Mouse (Mus musculus): ENCODE data around the gene Lmx1b.

The Lmx1b gene

DNA sequence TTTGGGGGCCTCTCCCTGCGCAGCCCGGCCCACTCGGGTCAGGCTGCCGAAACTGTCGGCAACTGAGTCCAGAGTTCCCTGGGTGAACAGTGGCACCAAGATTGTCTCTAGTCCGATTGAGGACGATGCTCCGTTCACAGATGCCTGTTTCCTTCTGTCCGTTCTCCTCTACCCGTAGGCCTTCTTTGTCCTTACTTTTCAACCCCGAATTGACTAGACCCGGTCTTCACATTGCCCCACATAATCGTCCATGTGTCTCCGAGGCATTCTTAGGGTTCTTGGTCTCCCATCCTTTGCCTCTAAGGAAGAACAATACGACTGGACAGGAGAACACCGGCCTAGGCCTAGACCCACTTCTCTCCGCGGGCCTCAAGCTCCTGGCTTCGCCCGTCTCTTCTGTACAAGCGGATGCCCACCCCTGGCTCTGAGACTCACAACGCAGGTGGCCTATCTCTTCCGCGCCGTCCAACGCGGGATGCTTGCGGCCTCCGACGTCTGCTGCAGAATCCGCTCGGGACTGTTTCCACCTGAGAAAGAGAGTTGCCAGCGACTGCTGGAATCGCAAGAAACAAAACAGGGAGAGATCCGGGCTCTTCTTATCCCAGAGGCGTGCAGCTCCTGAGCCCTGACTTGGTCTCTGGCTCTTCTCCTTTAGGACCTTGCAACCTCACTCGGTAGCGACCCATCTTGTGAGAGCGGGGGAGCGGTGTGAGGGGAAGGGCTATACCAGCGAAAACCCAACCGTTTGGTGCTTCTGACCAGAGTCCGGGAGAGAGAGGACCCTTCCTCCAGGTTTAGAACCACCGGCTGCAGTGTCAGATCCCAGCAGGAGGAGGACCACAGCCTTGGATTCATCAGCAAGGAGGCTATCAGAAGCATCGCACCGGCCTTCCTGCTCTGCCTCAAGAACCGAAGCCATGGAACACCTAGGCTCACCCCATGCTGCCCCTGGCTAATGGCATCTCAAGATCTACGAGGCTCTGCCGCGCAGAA lies 3.7 kb upstream of the Lmx1b start:
- no peak for DNase-seq

DNA sequence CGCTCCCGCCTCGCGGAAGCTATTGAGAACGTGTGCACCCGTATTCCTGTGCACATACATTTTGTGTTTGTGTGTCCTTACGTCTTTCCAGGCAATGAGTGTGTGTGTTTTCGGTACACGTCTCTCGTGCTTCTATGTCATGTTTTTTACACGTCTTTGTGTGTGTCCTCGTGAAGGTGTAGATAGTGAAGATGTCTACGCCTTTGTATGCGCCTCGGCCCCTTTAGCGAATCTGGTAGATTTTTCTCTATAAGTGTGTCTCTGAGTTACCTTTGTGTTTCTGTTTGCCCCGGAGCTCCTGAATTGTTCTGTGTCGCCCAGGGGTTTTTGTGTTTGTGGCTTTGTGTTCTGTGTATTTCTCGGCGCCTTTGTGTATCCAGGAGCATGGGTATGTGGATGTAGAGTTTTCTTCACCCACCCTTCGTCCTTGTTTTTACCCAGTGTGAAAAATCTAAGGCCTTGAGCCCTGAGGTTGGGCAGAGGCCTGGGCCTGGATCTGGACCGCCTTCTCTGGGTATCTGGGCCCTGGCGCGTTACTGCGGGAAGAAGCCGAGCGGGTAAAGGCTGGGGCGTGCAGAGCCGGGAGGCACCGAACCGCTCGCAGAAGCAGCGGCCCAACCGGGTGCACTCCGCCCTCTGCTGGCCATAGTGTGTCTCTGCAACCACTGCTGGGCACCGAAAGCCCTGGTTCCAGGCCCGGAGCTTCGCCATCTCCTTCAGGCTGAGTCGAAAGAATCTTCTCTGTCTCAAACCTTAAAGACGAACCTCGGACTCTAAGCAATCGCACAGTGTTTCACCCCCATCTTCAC lies 2.5 kb upstream of the Lmx1b start:
- peak; percentile 64 for DNase-seq

- DNase-seq, result no peak
These were observed 1.7 kb upstream of the Lmx1b start for GRCm38 (mm10) chr2:33641859-33642571.

- peak; percentile 35 for DNase-seq
These were observed 907 bp upstream of the Lmx1b start for GRCm38 (mm10) chr2:33640978-33641858.

- no peak for DNase-seq
These were observed 775 bp downstream of the Lmx1b start for GRCm38 (mm10) chr2:33639301-33640170.

- no peak for DNase-seq
These were observed 2.1 kb downstream of the Lmx1b start for GRCm38 (mm10) chr2:33638141-33638733.

GRCm38 (mm10) chr2:33637288-33637687 lies 3.0 kb downstream of the Lmx1b start:
- DNase-seq, result no peak

DNA sequence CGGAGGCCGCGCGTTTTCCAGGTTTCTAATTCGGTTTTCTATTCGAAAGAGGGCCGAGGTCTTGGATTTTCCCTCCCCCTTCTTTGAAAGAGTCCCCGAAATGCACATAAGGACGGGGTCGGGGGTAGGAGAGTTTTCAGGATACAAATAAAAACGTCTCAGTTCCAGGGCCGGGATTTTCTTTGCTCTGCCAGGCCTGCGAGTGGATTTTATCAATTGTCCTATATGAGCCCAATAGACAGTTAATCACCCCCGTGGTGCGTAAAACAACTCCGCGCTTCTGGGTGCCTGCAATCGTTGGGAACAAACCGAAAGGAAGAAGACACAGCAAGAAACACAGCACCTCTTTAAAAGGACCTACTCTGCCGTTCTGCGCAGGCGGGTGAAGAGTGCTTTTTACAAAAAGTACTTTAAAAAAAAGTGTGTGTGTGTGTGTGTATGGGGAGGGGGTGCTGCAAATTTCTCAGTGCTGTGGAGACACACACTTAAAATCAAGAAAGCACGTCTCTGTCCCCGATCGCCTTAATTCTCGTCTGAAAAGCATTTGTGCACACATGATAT lies 3.6 kb downstream of the Lmx1b start:
- DNase-seq, result no peak

DNA sequence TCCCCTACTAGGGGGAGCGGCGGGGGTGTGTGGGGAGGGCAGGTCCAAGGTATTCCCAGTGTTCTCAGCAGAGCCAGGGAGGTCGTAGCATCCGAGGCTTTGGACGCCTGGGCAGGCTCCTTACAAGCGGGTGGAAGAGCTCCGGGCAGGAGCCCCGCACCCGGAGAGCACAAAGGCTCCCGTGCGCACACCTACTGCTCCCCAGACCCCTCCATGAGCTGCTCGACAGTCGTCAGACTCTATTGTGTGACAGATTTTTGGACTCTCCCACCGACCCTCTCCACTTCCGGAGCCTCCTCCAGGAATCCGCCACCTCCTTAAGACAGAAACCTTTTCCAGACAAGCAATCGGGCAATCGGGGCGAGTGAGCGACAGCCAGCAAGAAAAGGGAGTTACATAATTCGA lies 4.2 kb downstream of the Lmx1b start:
- DNase-seq, result no peak

DNA sequence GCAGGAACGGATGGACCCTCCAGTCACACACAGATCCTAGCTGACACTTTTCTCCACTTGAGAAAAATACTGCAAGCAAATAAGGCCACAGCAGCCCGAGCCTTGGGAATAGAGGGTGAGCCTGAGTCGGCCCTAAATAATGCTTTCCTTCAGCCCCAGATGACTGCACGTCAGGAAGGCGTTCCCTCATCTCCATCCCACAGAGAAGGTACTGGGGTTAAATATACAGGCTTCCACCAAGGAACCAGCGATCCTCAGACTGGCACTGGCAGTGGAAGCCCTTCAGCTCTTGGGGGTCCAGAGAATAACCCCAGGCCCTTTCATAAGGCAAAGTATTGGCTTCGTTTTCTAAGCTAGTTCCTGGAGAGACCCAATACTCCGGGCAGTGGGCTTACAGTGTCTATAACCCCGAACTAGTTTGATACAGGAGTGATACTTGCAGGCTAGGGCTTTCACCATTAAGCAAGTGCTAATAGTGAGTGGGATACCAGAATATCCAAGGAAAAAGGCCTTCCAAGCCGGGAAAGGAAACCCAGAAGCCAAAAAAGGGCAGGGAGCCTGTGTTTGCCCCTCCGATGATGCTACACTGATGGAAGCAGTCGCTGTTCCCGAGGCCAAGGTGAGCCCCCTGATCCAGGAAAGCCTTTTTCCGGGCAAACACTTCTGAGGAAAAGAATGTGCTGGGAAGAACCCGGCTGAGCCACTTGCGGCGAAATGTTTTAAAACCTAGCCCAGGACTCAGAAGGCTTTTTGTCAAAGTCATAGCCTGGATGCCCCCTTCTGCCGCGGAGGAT lies 4.8 kb downstream of the Lmx1b start:
- no peak for DNase-seq

DNA sequence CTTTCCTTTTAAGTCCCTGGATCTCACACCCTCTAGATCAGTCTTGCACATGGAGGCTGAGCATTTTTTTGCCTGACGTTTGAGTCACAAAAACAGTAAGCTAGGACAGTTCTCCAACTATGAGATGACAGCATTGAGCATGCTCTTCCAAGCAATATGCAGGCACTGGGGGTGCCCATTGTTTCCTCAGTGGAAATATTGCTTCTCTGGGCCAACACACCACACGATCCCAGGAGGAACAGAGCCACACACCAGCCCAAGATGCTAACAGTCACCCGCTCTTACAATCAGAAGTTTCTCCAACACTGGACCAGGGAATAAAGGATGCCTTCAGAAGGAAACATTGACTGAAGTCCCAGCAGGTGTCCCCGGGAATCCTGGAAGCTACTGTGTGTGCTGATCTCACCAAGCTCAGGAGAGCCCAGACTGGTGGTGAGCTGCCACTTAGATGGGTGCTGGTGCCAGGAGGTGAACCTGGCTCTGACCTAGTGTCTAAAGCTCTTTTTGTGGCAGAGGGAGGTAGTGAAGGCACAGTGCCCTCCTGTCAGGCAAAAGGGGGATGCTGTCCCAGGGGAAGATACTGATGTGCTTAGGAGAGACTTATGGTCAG lies 5.7 kb downstream of the Lmx1b start:
- DNase-seq, result no peak

DNA sequence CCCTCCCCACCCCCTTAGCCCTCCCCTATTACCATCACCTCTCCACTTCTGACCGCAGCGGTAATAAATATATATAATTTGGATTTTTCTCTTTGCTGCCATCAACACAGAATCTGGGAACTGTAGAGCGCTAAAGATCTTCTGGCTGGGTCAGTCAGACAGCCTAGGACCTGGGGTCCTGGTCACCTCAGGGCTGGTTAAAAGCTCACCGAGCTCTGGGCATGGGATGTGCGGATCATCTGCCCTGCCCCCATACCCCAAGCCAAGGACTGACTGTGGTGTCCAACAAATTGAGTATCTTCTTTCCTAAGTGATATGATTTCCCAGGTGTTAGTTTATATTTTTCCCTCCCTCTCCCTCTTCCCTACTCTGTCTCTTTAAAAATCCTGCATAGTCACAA lies 6.4 kb downstream of the Lmx1b start:
- DNase-seq, result no peak

GRCm38 (mm10) chr2:33633237-33633636 lies 7.1 kb downstream of the Lmx1b start:
- no peak for DNase-seq

DNA sequence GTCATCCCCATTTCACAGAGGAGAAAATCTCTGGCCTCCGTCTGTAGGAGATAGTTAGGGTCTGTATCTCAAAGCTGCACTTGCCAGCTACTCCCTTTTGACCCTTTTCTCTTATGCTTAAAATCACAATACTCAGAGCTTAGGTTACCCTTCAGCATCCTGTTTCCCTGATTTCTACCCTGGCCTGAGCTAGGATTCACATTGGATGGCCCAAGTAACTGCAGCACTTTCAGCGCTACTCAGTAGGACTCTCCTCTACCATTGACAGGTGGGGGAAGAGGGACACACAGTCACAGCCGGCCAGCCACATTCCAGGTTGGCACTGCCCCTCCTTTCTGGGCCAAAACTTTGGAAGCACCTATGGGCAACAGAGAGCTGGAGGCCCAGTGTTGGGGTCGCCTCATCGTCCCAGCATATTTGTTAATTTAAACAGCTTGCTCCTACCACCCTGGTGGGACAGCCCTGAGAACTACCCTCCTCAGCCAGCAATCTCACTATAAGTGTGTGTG lies 7.7 kb downstream of the Lmx1b start:
- DNase-seq, result no peak

DNA sequence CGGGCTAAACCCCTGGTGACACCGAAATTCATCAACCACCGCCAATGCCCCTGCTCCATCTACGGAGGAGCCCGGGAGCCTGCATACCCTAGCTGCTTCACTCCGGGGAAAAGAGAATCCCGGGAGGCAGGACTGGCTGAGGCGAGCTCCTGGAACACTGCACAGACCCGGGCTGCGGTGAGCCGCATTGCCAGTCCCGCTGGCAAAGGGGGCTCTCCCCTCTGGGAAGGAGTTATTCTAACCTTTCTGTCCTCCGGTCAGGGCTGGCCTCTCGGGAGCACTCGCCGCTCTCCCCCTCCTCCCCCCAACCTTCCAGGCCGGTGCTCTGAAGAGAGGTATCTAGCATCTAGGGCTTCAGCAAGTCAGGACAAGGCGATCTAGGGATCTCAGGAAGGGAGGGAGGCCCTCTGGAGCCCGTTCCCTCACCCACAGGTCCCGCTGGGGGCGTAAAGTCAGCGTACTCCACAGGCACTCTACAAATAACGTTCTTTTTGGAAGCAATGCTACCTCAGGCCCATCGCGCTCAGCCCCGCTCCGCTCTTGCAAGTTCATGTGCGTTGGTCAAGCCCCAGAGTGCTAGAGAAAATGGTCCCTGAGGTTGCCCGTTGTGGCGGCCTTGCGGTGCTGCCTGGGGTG lies 8.5 kb downstream of the Lmx1b start:
- no peak for DNase-seq

DNA sequence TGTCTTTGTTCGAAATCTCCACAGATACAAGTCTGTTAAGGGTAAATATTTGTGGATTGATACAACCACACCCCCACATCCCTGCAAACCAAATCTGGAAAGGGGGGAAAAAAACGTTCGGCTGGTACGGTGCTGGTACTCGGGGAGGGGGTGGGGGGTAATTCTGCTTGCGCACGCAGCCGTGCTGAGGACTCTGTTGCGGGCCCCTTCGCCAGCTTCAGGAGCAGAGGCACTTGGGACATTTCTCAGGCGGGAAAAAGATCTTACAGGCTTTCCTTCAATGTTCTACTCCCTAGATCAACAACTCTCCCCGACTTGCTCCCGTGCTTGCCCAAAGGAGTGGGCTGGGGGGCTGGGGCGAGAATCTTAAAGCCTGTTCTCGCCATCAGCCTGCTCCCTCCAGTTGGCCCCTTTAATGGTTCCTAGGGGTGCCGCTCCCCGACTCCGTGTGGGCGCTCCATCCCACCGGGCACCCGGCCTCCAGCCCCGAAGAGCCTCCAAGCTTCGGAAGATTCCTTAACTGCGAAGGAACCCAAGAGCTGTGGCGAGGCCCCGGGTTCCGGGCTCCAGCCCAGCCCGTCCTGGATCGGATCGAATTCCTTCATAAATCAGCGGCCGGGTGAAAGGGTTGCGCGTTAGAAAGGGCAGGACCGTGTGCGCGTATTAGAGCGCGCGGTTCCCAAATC lies 9.1 kb downstream of the Lmx1b start:
- no peak for DNase-seq

Measured in kidney, adult 9 months (tissue).